Mouse (Mus musculus): ENCODE measurements around the gene Ncam2.

The Ncam2 gene

DNA sequence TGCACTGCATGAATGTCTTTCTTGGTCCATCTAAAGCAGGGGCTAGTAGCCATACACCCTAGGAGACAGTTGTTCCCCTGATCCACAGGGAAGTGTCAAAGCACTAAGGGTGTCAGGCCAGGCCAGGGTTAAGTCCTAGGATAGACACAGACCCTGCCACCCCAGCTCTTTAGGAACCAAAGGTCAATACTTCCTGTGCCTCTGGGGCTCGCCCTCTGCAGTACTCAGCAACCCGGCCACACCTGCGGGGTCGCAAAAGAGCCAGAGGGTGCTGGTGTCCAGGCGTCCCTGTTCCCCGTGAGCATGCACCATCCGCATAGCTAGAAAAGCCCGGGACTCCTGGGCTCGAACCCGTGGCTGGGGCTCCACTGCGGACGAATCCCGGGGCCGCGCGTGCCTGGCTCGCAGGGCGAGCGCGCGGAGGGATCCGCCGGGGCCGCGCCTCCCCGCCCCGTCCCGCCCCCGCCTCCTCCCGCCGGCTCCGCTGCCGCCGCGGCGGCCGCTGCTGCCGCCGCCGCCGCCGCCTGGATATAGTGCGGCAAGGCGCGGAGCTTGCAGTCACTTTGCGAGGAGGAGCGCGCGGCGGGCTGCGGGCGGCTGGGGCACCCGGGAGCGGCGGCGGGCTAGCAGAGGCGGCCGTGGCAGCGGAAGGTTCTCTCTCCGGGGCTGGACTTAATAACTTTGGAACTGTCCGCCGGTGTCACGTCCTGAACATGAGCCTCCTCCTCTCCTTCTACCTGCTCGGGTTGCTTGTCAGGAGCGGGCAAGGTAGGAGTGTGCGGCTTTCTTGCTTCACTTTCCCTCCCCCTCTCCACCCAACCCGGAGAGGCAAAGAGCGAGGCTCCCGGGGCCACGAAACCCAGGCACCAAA lies at the start of gene Ncam2:
Gene Ncam2 (plus strand): TSS at position 497 of the 871 bp plus-strand sequence.
- no peak for DNase-seq (ENCODE audit: extremely low read depth, insufficient read length, low spot score)

DNA sequence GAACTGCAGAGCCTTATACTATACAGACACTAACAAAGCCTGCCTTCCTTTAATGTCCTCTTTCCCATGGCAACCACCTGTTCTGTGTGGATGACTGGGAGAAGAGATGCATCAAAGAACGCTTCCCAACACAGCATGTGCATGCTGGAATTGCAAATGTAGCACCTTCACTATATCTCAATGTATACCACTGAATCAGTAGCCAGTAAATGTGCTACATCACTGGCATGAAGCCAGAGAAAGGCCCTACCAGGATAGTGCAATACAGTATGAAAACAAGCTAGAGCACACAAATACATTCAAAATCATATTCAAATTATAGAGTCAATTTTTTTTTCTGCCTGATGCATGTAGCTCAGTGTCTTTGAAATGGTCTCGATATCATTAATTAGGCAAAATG lies 29.7 kb upstream of the Ncam2 start:
- no peak for DNase-seq (ENCODE audit: extremely low read depth, insufficient read length, low spot score)

DNA sequence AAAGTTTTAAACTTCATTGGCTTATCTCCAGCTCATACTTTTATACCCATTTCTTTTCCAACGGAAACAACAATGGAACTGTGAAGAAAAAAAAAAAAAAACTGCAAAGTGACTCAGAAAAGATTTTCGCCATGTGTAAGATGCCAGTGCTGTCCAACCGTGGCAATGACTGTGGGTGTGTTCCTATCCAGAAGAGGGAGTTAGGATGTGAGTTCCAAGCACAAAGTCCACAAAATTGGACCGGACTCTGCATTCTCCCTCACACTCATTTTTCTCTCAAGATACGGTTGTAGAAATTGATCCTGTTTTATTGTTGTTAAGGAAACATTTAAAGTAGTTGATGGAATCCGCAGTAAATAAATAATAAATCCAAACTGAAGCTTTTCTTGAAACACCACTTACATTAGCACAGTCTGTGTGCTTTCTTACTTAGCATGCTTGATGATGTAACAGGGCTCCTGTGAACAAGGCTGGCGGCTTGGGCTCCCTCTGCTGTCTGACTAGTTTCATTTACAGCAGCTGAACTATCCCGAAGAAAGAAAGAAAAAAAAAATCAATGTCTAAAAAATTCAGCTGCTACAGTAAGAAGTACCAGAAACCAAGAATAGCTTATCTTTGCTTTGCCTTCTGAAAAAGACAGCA lies 25.1 kb upstream of the Ncam2 start:
- DNase-seq (ENCODE audit: extremely low read depth, insufficient read length, low spot score) = peak; percentile 30

DNA sequence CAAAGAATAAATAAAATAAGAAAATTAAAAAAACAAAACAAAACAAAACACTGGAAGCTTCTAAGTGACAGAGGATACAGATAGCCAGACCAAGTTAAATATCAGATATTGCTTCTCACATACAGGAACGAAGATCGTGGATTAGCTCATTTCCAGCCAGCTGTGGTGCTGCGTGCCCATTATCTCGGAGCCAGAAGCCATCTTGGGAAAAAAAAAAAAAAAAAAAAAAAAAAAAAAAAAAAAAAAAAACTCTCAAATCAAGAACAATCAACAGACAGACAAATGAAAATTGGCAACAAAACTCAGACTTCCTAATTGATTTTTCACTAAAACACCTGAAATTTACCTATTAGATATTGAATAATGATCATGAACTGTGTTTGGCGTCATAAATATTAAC lies 20.7 kb upstream of the Ncam2 start:
- DNase-seq (ENCODE audit: extremely low read depth, insufficient read length, low spot score) = no peak

DNA sequence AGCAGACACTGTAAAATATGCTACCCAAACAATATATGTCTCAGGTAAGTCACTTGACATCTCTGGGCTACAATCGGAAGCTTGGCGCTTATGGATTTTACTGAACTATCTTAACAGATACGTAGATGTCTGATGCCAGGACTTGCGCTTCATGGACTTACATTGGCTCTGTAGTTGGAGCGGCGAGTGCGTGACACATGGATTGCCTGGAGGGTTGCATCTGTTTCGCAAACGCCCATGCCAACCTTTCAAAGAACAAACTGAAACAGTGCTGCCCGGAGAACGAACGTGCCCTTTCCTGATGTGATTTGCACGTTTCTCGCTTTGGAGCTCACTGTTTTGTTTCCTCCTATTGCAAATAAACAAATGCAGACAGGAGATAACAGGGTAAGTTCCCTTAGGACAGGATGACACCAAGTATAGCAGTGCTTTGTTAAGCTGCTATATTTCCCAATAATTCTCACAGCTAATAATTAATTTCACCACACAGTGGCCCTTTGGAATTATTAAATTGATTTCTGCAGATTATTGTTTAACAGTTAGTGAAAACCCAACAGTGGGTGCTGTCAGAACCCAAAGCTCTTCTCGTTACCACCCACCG lies 12.8 kb upstream of the Ncam2 start:
- DNase-seq (ENCODE audit: extremely low read depth, insufficient read length, low spot score) = no peak

DNA sequence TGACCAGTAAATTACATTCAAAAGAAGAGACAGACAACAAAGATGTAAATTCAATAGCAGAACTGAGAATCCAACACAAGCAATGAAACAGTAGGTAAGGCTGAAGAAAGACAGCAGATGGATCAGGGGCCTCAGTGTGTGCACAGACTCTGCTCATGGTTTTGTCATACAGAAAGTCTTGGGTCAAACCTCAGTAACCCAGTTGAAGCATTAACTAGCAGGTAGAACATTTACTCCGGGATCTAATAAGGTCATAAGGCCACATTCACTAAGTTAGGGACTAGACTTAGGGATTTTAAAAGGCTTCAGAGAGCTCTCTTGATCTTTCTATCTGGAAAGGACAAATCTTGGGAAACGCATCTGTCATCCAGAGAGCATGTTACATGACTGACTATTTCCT lies 8.9 kb upstream of the Ncam2 start:
- DNase-seq (ENCODE audit: extremely low read depth, insufficient read length, low spot score) = no peak

DNA sequence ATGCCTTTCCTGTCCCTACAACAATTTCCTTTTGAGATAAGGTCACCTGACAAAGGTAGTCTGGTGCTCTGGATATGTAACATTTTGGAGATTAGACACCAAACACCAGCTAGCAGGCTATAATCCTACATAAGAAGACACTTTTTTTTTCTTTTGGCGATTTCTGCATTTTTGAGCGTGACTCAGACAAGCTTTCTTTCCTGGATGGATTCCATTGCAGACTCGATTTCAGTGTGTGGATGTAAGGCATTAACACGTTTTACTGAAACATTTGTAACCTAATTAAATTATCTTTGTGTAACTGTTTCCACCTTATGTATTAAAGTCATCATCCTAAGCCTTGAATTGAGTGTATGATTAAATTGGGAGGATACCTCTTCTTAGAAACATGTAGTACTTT lies 7.9 kb upstream of the Ncam2 start:
- DNase-seq (ENCODE audit: extremely low read depth, insufficient read length, low spot score) = no peak

DNA sequence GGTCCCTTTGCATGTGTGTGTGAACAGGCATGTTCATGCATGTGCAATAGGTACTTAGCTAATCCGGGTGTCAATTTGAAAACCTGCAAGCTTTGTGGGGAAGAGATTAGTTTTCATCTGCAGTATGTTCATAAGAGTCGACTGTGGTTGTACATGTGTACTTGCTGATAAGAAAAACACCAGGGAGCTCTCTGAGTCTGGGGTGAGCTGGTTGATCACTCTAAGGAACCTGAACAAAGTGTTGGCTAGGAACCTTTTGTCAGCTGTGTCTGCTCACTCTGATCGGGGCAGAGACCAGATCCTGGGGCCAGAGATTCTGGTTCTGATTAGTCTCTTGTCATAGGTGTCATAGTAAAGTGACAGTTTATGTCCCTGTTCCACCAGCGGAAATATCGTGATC lies 1.0 kb upstream of the Ncam2 start:
- no peak for DNase-seq (ENCODE audit: extremely low read depth, insufficient read length, low spot score)

DNA sequence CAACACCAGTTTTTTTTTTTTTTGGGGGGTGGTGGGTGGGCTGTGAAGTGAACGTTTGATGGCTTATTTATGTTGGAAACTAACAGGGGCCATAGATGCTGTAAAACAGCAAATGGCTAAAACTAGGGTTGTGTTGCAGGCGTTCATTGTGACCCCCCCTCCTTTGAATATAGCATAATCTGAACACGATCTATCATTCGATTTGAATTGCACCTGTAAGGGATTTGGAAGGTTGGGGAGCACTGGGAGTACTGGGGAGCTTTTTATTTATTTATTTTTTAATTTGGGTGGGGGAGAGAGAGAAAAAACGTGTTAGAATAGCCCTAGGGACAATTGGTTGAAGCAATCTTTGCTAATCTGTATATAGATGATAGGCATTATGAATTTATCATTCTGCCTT lies 974 bp downstream of the Ncam2 start:
- no peak for DNase-seq (ENCODE audit: extremely low read depth, insufficient read length, low spot score)

DNA sequence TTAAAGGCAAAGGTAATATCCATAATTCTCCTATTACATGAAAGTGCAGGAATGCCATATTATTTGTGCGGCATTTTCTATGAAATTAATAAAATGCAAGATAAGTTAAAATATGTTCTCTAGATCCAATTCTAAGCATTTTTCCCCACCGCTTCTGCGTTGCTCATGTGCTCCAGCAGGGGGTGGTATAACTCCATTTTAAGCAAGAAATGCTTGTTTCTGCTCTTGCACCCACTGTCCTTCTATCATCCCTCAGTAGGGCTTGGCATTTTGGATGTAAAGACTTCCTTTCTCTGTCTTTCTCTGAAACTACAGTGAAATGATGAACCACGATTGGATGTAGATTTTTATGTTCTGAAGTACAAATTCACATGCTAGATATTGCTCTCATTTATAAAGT lies 1.5 kb downstream of the Ncam2 start:
- DNase-seq (ENCODE audit: extremely low read depth, insufficient read length, low spot score) = no peak

DNA sequence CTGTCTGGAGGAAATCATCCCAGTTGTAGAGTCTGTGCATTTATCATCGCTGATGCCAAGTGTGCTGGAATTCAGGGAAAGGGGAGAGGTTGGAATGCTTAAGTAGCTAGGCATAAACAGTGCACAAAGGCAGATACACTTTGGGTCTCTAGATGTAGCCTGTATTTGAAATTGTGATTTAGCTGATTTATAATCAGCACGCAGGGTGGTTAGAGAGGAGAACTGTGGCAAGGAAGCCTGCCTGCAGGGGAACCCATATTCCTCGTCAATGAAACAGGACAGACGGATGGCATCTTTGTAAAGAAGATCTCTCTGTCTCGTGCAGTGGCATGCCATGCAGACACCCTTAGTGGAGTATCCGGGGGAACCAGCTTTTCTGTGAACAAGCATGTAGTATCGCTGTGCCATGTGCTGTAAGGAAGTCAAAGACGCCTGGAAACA lies 2.2 kb downstream of the Ncam2 start:
- DNase-seq (ENCODE audit: extremely low read depth, insufficient read length, low spot score) = no peak

DNA sequence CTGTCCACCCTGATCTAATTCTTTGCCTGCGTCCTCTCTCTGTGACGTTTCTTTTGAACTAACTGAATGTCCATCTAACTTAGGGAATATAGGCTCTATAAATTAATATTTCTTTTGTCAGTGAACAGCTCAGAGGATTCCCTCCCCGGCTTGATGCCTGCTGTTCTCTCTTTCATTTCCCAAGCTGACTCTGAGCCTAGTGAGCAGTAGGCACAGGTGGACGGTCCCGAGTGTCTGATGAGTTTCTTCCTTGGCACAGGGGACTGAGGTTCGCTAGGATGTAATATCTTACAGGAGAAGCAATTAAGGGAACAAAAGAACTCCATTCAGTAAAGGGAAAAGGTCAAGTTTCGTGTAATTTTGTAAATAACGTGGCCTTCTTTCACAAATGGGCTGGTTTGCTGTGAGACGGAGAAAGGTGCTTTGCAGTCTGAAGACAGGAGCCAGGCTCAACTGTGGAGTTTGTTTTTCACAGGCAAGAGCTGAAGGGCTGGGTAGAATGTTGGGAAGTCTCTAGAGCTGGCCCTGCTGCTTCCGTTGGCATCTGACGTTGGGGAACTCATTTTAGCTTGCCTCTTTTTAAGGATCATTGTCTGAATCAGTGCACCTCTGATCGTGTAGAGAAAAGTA lies 4.0 kb downstream of the Ncam2 start:
- no peak for DNase-seq (ENCODE audit: extremely low read depth, insufficient read length, low spot score)

DNA sequence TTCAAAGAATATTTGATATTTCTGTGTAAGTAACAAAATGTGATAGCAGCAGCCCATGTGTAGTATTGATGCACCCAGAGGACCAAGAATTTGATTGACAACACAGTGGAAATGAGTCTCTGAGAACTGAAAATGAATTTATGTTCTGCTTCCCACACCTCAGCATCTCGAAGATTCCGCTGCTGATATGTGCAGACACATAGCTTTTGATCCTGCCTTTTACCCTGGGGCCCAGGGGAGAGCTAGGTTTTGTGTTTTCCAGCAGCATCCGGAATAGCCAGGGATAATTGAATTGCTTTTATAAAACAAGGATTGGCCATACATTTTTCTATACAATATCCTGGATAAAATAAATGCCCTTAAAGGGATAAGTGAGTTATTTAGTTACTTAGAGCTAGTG lies 20.7 kb downstream of the Ncam2 start:
- no peak for DNase-seq (ENCODE audit: extremely low read depth, insufficient read length, low spot score)

DNA sequence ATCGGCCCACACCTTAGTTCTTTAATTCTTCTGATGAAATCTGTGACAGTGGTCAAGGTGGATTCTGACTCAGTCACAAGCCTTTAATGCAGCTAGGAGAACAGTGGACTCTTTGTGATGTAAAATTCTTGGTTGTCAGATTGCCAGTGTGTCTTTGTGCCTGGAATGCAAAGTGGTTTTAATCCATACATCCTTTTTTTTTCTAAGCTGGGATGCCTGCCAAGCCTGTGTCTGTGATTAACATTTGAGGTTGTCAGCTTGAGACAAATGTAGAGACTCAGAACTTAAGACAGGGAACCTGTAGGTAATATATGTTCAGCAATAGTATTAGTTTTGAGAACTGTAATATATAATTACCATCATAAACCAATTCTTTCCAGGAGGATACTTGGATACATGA lies 23.3 kb downstream of the Ncam2 start:
- DNase-seq (ENCODE audit: extremely low read depth, insufficient read length, low spot score) = no peak

DNA sequence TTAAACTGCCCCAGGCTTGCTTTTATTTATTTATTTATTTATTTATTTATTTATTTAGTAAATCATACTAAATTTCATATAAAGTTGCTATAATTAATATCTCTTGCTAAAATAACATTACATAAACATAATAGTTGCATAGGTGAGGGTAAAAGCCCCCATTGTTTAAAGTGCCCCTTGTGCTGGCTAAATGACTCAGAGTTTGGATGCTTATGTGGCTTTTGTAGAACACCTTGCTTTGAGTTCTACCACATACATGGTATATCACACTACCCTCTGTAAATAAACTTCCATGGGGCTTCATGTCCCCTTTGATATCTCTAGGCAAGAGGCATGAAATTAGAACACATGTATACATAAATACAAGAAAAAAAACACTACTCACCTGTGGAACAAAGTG lies 23.8 kb downstream of the Ncam2 start:
- DNase-seq (ENCODE audit: extremely low read depth, insufficient read length, low spot score) = no peak

DNA sequence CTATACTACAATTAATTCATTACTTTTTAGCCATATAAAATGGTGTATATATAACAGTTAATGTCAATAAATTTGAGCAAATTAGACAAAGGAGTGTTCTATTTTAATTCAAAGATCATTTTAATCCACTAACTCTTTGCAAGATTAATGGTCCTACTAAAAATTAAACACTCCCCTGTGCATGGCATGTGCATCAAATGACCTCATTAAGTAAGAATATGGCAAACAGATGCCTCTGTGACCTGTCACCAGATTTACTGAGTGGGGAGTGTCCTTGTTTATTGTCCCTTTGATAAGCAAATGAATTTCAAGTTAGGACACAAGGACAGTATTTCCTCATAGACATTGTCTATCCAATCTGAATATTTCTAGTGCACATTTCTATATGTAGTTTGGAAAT lies 54.4 kb downstream of the Ncam2 start:
- no peak for DNase-seq (ENCODE audit: extremely low read depth, insufficient read length, low spot score)

DNA sequence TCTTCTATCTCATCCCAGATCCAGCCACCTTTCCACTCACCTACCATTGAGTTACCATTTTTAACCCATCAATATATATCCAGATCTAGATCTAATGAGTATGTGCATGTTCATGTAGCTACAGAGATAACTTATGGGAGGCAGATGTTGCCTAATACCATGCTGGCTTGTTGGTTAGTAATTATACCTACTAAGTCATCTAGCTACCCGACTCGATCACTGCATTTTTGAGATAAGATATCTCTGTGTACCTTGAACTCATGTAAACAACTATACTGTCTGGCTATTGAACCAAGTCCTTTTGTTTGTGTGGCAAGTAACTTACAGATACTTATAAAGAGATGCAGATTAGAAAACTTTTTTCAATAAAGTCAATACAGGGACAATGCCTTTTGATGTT lies 59.9 kb downstream of the Ncam2 start:
- no peak for DNase-seq (ENCODE audit: extremely low read depth, insufficient read length, low spot score)

DNA sequence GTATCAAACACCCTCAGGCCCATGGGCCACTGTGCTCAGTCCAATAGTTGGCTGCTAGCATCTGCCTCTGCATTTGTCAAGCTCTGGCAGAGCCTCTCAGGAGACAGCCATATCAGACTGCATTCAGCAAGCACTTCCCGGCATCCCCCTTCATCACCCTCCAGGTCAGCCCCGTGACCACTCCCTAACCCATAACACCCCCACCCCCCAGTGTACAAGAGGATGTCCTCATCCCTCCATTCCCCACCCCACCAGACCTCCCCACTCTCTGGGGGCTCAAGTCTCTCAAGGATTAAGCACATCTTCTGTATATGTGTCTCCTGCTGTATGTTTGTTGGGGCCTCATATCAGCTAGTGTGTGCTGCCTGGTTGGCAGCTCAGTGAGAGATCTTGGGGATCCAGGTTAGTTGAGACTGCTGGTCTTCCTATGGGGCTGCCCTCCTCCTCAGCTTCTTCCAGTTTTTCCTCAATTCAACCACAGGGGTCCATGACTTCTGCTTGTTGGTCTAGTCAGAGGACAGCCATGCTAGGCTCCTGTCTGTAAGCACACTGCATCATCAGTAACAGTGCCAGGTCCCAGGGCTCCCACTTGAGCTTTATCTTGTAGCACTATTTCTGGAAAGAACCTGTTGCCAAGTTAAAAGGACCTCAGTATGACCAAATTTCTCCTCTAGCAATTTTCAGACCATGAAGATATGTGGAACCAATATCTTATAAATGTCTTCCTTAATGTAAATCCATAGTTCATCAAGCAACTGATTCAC lies 73.3 kb downstream of the Ncam2 start:
- no peak for DNase-seq (ENCODE audit: extremely low read depth, insufficient read length, low spot score)

DNA sequence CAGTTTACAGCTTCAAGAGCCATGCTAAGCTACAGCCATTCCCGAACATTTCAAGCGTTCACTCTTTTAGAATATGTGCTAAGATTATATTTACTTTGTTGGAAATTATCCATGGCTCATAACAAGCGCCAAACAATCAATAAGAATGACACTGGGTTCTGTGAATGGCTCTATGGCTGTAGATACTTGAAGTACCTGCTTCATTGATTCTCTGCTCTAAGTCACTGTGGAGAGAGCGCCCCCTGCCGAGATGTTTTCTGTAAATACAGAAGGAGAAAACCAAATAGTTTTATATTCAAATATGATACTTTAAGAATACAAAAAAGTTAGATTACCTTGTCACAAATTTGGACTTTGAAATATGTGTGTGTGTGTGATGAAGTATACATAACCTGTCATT lies 83.7 kb downstream of the Ncam2 start:
- no peak for DNase-seq (ENCODE audit: extremely low read depth, insufficient read length, low spot score)
